Mouse (Mus musculus): ENCODE data around the gene Ttf2. TPM values are rescaled to one million over a fixed set of nuclear protein-coding genes. Genes with fewer than 3 reads are reported as not detected.

Gene Ttf2
- total and polyA plus RNA-seq, 3 experiments, result 1.6 to 2.0 (median 1.8) TPM

DNA sequence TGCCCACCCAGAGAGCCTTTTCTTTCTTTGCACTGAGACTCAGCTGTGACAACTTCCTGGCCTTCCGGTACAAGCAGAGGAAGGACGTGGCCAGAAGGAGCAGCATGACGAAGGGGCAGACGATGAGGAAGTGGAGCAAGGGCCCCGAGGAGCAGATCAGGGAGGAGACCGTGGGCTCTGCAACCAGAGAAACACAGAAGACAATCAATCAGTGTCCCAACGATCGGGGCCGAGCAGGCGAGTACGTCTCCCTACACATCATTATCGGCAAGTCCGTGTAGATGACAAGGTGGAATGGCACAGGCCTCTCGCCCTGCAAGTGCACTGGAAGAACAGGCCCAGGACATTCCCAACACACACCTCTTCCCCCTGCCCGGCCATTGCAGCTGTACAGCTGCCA, 24.3 kb upstream of the Ttf2 start:
- H3K79me2 ChIP-seq (replicated peaks; ENCODE audit: control insufficient read depth, insufficient read depth, low read length), result no peaks in the 10 kb centered on the region

DNA sequence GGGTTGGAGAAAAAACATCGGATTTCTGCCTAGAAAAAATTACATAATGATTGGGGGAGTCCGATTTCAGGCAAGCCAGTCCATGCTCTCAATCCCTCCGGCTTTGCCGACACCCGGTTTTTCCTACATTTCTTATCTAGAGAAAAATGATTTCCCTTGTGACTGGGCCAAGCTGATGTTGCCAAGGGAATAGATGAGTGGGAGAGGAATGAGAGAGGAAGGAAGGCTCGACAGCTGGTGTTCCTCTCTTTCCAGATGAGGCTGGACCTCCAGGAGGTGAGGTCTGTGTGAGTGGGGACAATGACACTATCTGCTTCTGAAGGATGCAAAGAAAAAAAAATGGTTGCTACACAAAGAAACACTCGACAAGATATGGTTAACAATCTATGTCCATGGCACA, 23.7 kb upstream of the Ttf2 start:
- intact Hi-C loops (cut with DNase I), result no loop called here
- no peak for TF ChIP-seq EP300 (IDR thresholded peaks at IDR 0.05; ENCODE audit: insufficient read depth, low read depth, low read length)
- no peak for TF ChIP-seq CTCF (IDR thresholded peaks at IDR 0.05)
- no peak for TF ChIP-seq POLR2A (IDR thresholded peaks at IDR 0.05; ENCODE audit: insufficient read depth, low read depth, low read length)
- Histone ChIP-seq H3K4me3 (no peak overlapping the region), H3K36me3 (ENCODE audit: control insufficient read depth, insufficient read depth, low read length) (no peaks in the 10 kb centered on the region), H3K27me3 (ENCODE audit: control insufficient read depth, insufficient read depth, low read length) (no peaks in the 10 kb centered on the region), H3K27ac (peak overlapping the region; percentile 70), H3K79me2 (replicated peaks; ENCODE audit: control insufficient read depth, insufficient read depth, low read length) (no peaks in the 10 kb centered on the region), H3K4me1 (ENCODE audit: control insufficient read depth, insufficient read depth, low read length) (peaks cover 12% of the 10 kb centered on the region), H3K9ac (ENCODE audit: low read depth, low read length) (no peak overlapping the region)
- WGBS, result 30% methylated on average over 7 of the region's 7 CpGs
- DNase-seq, result peak in 1 of 2 experiments; percentile 37

More for the DNA sequence above, 24.3 kb upstream of the Ttf2 start:
- H3K4me1 ChIP-seq (ENCODE audit: control insufficient read depth, insufficient read depth, low read length), result peaks cover 13% of the 10 kb centered on the region
- H3K4me3 ChIP-seq, result 0 out of 2 replicates have a peak overlapping the region, but pooled peaks have one; percentile 18
- 27% methylated on average over 15 of the region's 15 CpGs for WGBS
- intact Hi-C loops (cut with DNase I), result no loop called here
- peak; percentile 64 to 67 for DNase-seq
- H3K27me3 ChIP-seq (ENCODE audit: control insufficient read depth, insufficient read depth, low read length), result no peaks in the 10 kb centered on the region
- peak overlapping the region; percentile 70 for H3K27ac ChIP-seq
- H3K9ac ChIP-seq (ENCODE audit: low read depth, low read length), result no peak overlapping the region
- peaks cover 3% of the 10 kb centered on the region for H3K36me3 ChIP-seq (ENCODE audit: control insufficient read depth, insufficient read depth, low read length)
- TF ChIP-seq POLR2A (IDR thresholded peaks at IDR 0.05; ENCODE audit: insufficient read depth, low read depth, low read length) (peak; percentile 46; the same call in 1 of the 2 replicates), CTCF (IDR thresholded peaks at IDR 0.05) (no peak), EP300 (IDR thresholded peaks at IDR 0.05; ENCODE audit: insufficient read depth, low read depth, low read length) (0 out of 2 replicates have a peak, but pooled peaks have one; percentile 37)

GRCm38 (mm10) chr3:100990231-100990630, 20.8 kb upstream of the Ttf2 start:
- intact Hi-C loops (cut with DNase I), result no loop called here

GRCm38 (mm10) chr3:100989417-100989816, 20.0 kb upstream of the Ttf2 start:
- DNase-seq, result no peak

More at GRCm38 (mm10) chr3:100990231-100990630, 20.8 kb upstream of the Ttf2 start:
- Histone ChIP-seq H3K27ac (no peak overlapping the region), H3K4me1 (ENCODE audit: control insufficient read depth, insufficient read depth, low read length) (peaks cover 8% of the 10 kb centered on the region), H3K36me3 (ENCODE audit: control insufficient read depth, insufficient read depth, low read length) (no peaks in the 10 kb centered on the region), H3K4me3 (no peak overlapping the region), H3K27me3 (ENCODE audit: control insufficient read depth, insufficient read depth, low read length) (no peaks in the 10 kb centered on the region), H3K79me2 (replicated peaks; ENCODE audit: control insufficient read depth, insufficient read depth, low read length) (no peaks in the 10 kb centered on the region), H3K9ac (ENCODE audit: low read depth, low read length) (no peak overlapping the region)
- WGBS, result 40% methylated on average over 1 of the region's 1 CpGs
- TF ChIP-seq POLR2A (IDR thresholded peaks at IDR 0.05; ENCODE audit: insufficient read depth, low read depth, low read length) (no peak), EP300 (IDR thresholded peaks at IDR 0.05; ENCODE audit: insufficient read depth, low read depth, low read length) (no peak)
- DNase-seq, result no peak

DNA sequence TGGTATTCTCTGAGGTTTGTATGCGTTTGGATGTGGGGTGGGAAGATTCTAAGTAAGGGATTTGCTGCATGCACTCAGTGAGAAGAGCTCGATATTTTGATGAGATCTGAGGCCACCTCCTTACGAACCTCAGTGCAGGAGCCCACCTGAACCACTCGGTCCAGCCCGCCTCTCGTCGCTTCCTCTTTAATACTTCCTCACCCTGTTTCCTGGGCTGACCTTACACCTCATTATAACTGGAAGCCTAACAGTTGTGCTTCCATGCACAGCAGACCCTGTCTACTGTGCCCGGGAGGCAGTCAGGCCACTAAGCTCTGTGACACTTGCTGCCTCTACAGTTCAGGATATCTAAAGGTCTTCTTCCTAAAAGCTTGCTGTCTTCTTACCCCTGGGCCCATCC, 9.8 kb upstream of the Ttf2 start:
- no peak for DNase-seq
- H3K4me3 ChIP-seq, result no peak overlapping the region
- TF ChIP-seq EP300 (IDR thresholded peaks at IDR 0.05; ENCODE audit: insufficient read depth, low read depth, low read length) (no peak), CTCF (IDR thresholded peaks at IDR 0.05) (no peak), POLR2A (IDR thresholded peaks at IDR 0.05; ENCODE audit: insufficient read depth, low read depth, low read length) (no peak)
- H3K4me1 ChIP-seq (ENCODE audit: control insufficient read depth, insufficient read depth, low read length), result no peaks in the 10 kb centered on the region
- 61% methylated on average over 8 of the region's 8 CpGs for WGBS
- H3K79me2 ChIP-seq (replicated peaks; ENCODE audit: control insufficient read depth, insufficient read depth, low read length), result no peaks in the 10 kb centered on the region
- no peak overlapping the region for H3K9ac ChIP-seq (ENCODE audit: low read depth, low read length)
- no peaks in the 10 kb centered on the region for H3K36me3 ChIP-seq (ENCODE audit: control insufficient read depth, insufficient read depth, low read length)
- no peak overlapping the region for H3K27ac ChIP-seq
- H3K27me3 ChIP-seq (ENCODE audit: control insufficient read depth, insufficient read depth, low read length), result no peaks in the 10 kb centered on the region
- intact Hi-C loops (cut with DNase I), result no loop called here

More at GRCm38 (mm10) chr3:100989417-100989816, 20.0 kb upstream of the Ttf2 start:
- Histone ChIP-seq H3K4me3 (no peak overlapping the region), H3K79me2 (replicated peaks; ENCODE audit: control insufficient read depth, insufficient read depth, low read length) (no peaks in the 10 kb centered on the region), H3K27me3 (ENCODE audit: control insufficient read depth, insufficient read depth, low read length) (no peaks in the 10 kb centered on the region), H3K4me1 (ENCODE audit: control insufficient read depth, insufficient read depth, low read length) (peaks cover 8% of the 10 kb centered on the region), H3K36me3 (ENCODE audit: control insufficient read depth, insufficient read depth, low read length) (no peaks in the 10 kb centered on the region), H3K9ac (ENCODE audit: low read depth, low read length) (no peak overlapping the region), H3K27ac (no peak overlapping the region)
- TF ChIP-seq POLR2A (IDR thresholded peaks at IDR 0.05; ENCODE audit: insufficient read depth, low read depth, low read length) (no peak), CTCF (IDR thresholded peaks at IDR 0.05) (peak; percentile 39)
- intact Hi-C loops (cut with DNase I), result no loop called here
- WGBS, result 73% methylated on average over 12 of the region's 12 CpGs

DNA sequence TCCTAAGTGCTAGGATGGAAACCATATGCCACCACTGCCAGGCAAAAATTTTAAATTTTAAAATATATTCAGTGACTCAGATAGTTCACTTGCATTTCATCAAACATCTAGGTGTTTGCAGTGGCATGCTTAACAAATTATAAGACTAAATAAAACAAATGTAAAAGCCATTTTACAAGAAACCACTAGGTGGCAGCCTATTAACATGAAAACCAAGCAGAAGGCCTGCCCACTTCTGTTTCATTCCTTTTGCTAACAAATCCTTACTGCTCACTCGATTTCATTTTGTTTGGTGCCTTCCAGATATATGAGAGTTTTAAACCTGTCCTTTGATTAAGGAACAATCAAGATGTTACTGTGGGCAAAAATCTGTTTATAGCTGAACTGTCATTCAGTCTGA, 4.4 kb upstream of the Ttf2 start:
- no peak overlapping the region for H3K9ac ChIP-seq (ENCODE audit: low read depth, low read length)
- no peaks in the 10 kb centered on the region for H3K27me3 ChIP-seq (ENCODE audit: control insufficient read depth, insufficient read depth, low read length)
- no peaks in the 10 kb centered on the region for H3K4me1 ChIP-seq (ENCODE audit: control insufficient read depth, insufficient read depth, low read length)
- intact Hi-C loops (cut with DNase I), result loop anchor here (1.0 to 5.0 kb wide), 5 partner anchors 25 to 838 kb away; no protein-coding TSS in a partner anchor
- no peak for DNase-seq
- WGBS, result 2% methylated on average over 1 of the region's 1 CpGs
- no peak overlapping the region for H3K4me3 ChIP-seq
- H3K36me3 ChIP-seq (ENCODE audit: control insufficient read depth, insufficient read depth, low read length), result no peaks in the 10 kb centered on the region
- TF ChIP-seq CTCF (IDR thresholded peaks at IDR 0.05) (peak; percentile 88), EP300 (IDR thresholded peaks at IDR 0.05; ENCODE audit: insufficient read depth, low read depth, low read length) (no peak)
- H3K27ac ChIP-seq, result no peak overlapping the region
- no peaks in the 10 kb centered on the region for H3K79me2 ChIP-seq (replicated peaks; ENCODE audit: control insufficient read depth, insufficient read depth, low read length)

Measured in heart, adult 2 months (tissue).